Mouse (Mus musculus): ENCODE data around the gene Dennd6b. TPM values are rescaled to one million over a fixed set of nuclear protein-coding genes. Genes with fewer than 3 reads are reported as not detected.

Dennd6b gene
- polyA plus RNA-seq, 1 experiment from 2014 or later = 27.7 TPM

DNA sequence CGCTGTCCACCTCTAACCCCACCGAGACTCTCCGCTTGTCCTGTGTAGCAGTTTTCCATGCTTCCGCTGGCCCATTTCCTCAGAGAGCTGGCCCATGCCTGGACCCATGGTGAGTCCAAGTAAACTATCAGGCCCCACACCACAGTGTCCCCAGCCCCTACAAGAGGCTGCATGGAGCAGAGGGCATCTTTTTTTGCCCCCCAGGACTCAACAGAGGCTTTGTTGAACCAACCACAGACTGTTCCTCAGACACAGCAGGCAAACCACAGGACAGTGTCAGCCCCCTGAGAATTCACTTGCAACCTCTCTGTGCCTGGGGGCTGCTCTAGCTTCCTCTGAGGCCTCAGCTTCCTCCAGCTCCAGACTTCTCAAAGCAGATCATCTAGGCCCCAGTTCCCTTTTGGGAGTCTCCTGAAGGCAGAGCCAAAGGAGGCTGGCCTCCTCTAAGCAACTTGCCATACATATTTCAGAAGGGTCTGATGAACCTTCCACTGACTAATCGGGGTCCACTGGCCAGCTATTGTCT, 24.7 kb downstream of the Dennd6b start:
- no peaks in the 10 kb centered on the region for H3K9me3 ChIP-seq (replicated peaks)
- WGBS = 86% methylated on average over 5 of the region's 5 CpGs
- H3K36me3 ChIP-seq = peaks cover 53% of the 10 kb centered on the region
- DNase-seq (ENCODE audit: low spot score) = no peak
- no peak overlapping the region for H3K4me3 ChIP-seq
- peaks cover 6% of the 10 kb centered on the region; the same call in 1 of the 2 replicates for H3K27me3 ChIP-seq (ENCODE audit: low read depth, poor library complexity, severe bottlenecking)
- H3K4me1 ChIP-seq = peaks cover 76% of the 10 kb centered on the region
- H3K27ac ChIP-seq (replicated peaks) = peak overlapping the region; percentile 42; the same call in 1 of the 2 replicates

DNA sequence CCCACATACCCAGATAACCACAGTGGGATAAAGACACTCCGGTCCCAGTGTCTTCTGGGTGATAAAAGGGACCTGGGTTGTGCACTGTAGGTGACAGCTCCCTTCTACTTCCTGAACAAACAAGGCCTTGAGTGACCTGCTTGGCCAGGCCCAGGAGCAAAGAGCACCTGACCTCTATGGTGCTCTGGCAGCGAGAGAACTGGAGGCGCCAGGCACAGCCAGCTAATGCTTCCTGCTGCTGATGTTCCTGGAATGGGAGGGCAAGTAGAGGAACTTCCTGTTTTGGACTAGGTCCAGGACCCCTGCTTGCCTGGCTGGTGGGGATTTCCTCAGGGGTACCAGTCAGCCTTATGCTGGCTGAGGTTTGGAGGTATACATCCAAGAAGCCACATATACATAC, 26.2 kb downstream of the Dennd6b start:
- Histone ChIP-seq H3K36me3 (peaks cover 68% of the 10 kb centered on the region), H3K9me3 (replicated peaks) (no peaks in the 10 kb centered on the region), H3K27ac (replicated peaks) (peak overlapping the region; percentile 71), H3K4me3 (no peak overlapping the region), H3K4me1 (peaks cover 61% of the 10 kb centered on the region), H3K27me3 (ENCODE audit: low read depth, poor library complexity, severe bottlenecking) (peaks cover 6% of the 10 kb centered on the region; the same call in 1 of the 2 replicates)
- WGBS = 68% methylated on average over 3 of the region's 3 CpGs
- no peak for DNase-seq (ENCODE audit: low spot score)

DNA sequence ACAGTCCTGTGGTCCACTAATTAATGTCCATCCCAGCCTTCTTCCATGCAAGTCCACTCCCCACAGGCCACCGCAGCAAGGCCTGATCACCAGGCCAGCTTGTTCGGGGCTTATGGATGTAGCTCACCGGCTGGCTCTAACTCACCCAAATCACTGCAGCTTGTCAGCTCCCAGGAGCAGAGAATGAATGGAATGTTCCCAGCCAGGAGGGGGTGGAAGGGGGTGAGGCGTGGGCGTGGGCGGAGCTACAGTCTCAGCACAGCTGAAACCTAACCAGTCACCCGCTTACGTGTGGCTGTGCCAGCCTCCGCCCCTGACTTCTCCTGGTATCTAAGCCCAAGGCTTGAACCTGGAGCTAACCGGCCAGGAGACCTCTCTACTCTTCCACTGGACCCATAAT, 26.9 kb downstream of the Dennd6b start:
- Histone ChIP-seq H3K36me3 (peaks cover 75% of the 10 kb centered on the region), H3K9me3 (replicated peaks) (no peaks in the 10 kb centered on the region), H3K4me1 (peaks cover 54% of the 10 kb centered on the region), H3K27me3 (ENCODE audit: low read depth, poor library complexity, severe bottlenecking) (no peaks in the 10 kb centered on the region), H3K4me3 (peak overlapping the region; percentile 30), H3K27ac (replicated peaks) (peak overlapping the region; percentile 71)
- 11% methylated on average over 10 of the region's 10 CpGs for WGBS
- peak; percentile 70 for DNase-seq (ENCODE audit: low spot score)

DNA sequence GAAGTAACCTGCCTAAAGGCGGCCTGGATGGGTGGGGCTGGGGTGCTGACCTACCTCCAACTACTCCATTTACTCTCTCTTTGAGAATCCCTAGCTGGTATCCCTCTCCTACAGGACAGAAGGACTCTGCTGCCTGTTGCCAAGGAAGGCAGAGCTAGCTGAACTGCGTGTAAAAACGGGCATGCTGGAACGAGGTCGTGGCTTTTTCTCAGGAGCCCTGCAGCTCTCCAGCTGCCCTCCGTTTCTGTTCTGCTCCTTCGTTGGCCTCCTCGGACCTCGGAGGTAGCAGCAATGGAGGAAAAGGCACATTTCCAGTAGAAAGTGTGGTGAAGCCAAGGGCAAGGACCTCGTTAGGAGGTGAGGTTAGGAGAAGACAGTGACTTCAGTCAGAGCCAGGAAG, 27.4 kb downstream of the Dennd6b start:
- H3K27me3 ChIP-seq (ENCODE audit: low read depth, poor library complexity, severe bottlenecking) = no peaks in the 10 kb centered on the region
- peaks cover 49% of the 10 kb centered on the region for H3K4me1 ChIP-seq
- H3K36me3 ChIP-seq = peaks cover 80% of the 10 kb centered on the region
- peak overlapping the region; percentile 71 for H3K27ac ChIP-seq (replicated peaks)
- DNase-seq (ENCODE audit: low spot score) = no peak
- H3K4me3 ChIP-seq = peak overlapping the region; percentile 30
- no peaks in the 10 kb centered on the region for H3K9me3 ChIP-seq (replicated peaks)
- WGBS = 62% methylated on average over 10 of the region's 10 CpGs

DNA sequence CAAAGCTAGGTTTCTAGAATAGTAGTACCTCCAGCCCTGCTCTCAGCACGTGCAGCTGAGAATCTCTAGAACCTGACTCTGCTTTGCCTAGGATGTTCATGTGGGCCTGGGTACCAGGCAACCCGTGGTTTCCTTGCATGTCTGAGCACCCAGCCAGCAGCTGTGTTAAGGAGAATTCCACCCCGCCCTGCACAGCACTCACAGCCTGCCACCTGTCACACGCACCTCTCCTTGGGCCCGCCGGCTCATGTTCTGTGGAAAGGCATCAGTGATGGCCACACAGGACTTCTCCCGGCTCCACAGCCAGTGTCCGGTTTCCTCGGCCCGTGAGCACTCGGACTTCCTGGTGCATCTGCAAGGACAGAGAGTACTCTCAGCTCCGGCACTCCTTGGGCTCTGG, 30.8 kb downstream of the Dennd6b start:
- no peak for DNase-seq (ENCODE audit: low spot score)
- peaks cover 100% of the 10 kb centered on the region for H3K36me3 ChIP-seq
- no peaks in the 10 kb centered on the region for H3K9me3 ChIP-seq (replicated peaks)
- no peaks in the 10 kb centered on the region for H3K27me3 ChIP-seq (ENCODE audit: low read depth, poor library complexity, severe bottlenecking)
- WGBS = 95% methylated on average over 12 of the region's 12 CpGs
- H3K4me3 ChIP-seq = no peak overlapping the region
- peaks cover 19% of the 10 kb centered on the region for H3K4me1 ChIP-seq
- no peak overlapping the region for H3K27ac ChIP-seq (replicated peaks)

DNA sequence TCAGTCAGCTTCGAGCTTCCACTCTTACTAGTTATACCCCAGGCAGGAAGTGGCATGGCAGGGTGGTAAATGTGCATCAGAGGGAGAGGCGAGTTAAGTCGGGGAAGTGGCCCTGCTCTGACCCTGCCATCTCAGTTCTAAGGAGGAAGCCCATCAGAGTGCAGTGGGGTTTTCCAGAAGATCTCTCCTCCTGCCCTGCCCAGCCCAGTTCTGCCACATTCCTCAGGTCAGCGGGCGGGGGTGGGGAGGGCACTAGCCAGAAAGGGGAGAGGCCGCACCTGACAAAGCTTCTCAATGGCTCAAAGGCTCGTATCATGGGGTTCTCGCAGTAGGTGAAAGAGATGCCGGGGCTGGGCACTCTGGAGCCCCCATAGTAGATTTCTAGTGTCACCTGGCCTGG, 34.9 kb downstream of the Dennd6b start:
- Histone ChIP-seq H3K27me3 (ENCODE audit: low read depth, poor library complexity, severe bottlenecking) (no peaks in the 10 kb centered on the region), H3K9me3 (replicated peaks) (no peaks in the 10 kb centered on the region), H3K27ac (replicated peaks) (no peak overlapping the region), H3K4me3 (no peak overlapping the region), H3K36me3 (peaks cover 100% of the 10 kb centered on the region), H3K4me1 (no peaks in the 10 kb centered on the region)
- 92% methylated on average over 9 of the region's 9 CpGs for WGBS
- DNase-seq (ENCODE audit: low spot score) = no peak

DNA sequence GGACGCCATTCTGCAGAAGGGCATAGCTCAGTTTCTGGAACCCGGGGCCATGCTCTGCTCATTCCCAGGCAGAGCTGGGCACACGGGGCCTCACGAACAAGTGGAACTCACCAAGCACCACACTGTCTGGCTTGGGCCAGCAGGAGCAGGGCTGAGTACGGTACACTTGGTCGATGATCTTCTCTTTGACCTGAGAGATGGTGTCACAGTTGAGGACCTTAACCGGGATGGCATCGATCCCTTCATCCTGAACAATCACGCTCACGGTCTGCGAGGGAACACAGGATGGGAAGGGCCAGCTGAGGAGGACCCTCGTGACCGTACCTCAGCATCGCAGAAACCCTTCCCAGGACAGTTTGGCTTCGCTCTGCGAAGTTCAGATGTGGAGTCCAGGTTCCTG, 37.8 kb downstream of the Dennd6b start:
- no peaks in the 10 kb centered on the region for H3K4me1 ChIP-seq
- no peak for DNase-seq (ENCODE audit: low spot score)
- 96% methylated on average over 16 of the region's 16 CpGs for WGBS
- H3K27ac ChIP-seq (replicated peaks) = 0 out of 2 replicates have a peak overlapping the region, but pooled peaks have one; percentile 46
- no peaks in the 10 kb centered on the region for H3K9me3 ChIP-seq (replicated peaks)
- no peak overlapping the region for H3K4me3 ChIP-seq
- peaks cover 100% of the 10 kb centered on the region for H3K36me3 ChIP-seq
- no peaks in the 10 kb centered on the region for H3K27me3 ChIP-seq (ENCODE audit: low read depth, poor library complexity, severe bottlenecking)

DNA sequence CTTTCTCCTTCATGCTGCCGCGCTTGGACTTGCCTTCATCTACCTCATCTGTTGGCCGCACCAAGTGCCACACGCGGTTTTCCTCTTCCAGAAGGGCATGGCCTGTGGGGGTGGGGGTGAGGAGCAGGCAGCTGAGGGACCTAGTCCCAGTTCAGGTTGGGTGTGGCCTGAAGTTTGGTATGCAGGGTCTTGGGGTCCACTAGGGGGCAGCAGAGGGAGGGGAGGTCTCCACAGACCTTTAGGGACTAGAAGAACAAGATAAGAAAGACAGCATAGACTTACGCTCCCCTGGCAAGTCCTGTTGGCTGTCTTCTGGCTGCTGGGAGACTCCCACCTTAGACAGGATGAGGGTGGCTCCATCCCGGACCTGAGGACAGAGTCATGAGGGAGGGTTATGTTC, 38.3 kb downstream of the Dennd6b start:
- Histone ChIP-seq H3K4me1 (peaks cover under 1% of the 10 kb centered on the region), H3K4me3 (no peak overlapping the region), H3K27ac (replicated peaks) (peak overlapping the region; percentile 46; the same call in 1 of the 2 replicates), H3K9me3 (replicated peaks) (no peaks in the 10 kb centered on the region), H3K27me3 (ENCODE audit: low read depth, poor library complexity, severe bottlenecking) (no peaks in the 10 kb centered on the region), H3K36me3 (peaks cover 98% of the 10 kb centered on the region)
- peak; percentile 71 for DNase-seq (ENCODE audit: low spot score)
- WGBS = 74% methylated on average over 7 of the region's 7 CpGs

DNA sequence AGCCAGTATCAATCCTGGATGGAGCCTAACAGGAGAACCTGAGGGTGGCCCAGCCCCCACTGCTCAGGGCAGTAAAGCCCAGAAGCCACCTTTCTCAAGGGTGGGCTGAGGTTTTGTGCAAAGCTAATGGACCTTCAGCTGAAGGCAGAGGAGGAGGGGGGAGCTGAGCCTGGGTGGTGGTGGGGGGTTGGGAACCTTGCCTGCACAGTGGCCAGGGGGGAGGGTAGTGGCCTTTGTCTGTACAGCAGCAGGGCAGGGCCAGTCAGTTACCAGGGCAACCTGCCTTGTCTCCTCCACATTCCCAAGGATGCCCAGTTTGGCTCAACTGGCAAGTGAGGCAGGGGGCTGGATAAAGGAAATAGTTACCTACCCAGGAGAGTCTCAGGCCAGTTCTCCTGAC, 44.0 kb downstream of the Dennd6b start:
- Histone ChIP-seq H3K4me3 (peak overlapping the region; percentile 35), H3K4me1 (peaks cover 53% of the 10 kb centered on the region), H3K27me3 (ENCODE audit: low read depth, poor library complexity, severe bottlenecking) (peaks cover 14% of the 10 kb centered on the region), H3K9me3 (replicated peaks) (no peaks in the 10 kb centered on the region), H3K27ac (replicated peaks) (peak overlapping the region; percentile 87), H3K36me3 (peaks cover 41% of the 10 kb centered on the region)
- peak; percentile 84 for DNase-seq (ENCODE audit: low spot score)

DNA sequence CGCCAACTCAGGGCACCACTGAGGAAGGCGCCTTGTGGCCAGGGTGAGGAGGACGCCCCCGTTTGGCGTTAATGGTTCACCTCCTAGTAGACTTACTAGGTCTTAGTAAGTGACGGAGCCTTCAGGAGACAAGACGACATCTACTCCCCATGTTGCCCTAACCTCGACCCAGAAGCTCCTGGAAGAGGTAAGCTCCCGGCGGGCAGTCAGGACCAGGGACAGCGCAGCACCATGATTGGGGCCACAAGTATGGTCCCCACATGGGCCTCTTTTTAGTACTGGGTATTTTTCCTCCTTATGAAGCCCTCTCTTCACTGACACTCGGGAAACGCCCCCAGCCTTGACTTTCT, 46.3 kb downstream of the Dennd6b start:
- Histone ChIP-seq H3K4me1 (peaks cover 69% of the 10 kb centered on the region), H3K27ac (replicated peaks) (peak overlapping the region; percentile 96), H3K36me3 (peaks cover 31% of the 10 kb centered on the region), H3K27me3 (ENCODE audit: low read depth, poor library complexity, severe bottlenecking) (peaks cover 37% of the 10 kb centered on the region), H3K4me3 (peak overlapping the region; percentile 78), H3K9me3 (replicated peaks) (no peaks in the 10 kb centered on the region)
- WGBS = 3% methylated on average over 13 of the region's 13 CpGs
- peak; percentile 56 for DNase-seq (ENCODE audit: low spot score)

DNA sequence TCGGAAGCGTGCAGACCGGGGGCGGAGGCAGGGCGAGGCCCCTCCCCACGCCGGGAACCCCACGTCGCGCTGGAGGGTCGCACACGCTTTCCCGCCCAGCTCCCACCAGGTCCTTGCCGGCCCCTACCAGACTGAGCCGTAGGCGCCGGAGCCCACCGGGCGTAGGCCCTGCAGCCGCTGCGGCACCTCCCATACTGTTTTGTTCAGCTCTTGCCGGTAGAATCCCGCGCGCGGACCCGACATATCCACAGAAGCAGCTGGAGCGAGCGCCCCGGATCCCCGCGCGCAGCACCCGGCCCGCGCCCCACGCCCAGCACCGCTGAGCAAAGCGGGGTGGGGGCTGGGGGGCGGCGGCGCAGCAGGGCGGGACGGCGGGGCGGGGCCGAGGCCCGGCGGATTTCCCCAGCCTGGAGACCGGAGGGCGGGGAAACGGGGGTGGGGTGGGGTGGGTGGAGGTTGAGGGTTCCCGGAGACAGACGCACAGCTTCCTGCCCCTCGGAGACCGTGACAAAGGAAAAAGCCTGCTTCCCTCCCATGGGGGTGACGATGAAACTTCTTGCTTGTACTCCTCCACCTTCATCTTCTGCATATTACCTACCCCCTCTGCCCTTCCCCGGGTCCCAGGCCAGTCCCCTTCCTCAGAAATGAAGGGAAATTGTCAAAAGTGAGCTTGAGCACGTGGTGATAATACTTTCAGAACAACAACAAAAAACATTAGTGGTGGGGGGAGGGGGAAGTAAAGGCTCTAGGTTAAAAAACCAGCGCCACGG, 46.8 kb downstream of the Dennd6b start, which contains the start of gene Mapk11:
Gene Mapk11, minus strand, starts transcription at position 358 of the 770 bp plus-strand sequence.
- H3K36me3 ChIP-seq = peaks cover 31% of the 10 kb centered on the region
- H3K4me3 ChIP-seq = peak within 1 kb of the TSS; percentile 78
- H3K9me3 ChIP-seq (replicated peaks) = no peaks in the 10 kb centered on the region
- under 1% methylated on average over 60 of the region's 61 CpGs for WGBS
- peaks cover 69% of the 10 kb centered on the region for H3K4me1 ChIP-seq
- H3K27ac ChIP-seq (replicated peaks) = peak within 1 kb of the TSS; percentile 96
- H3K27me3 ChIP-seq (ENCODE audit: low read depth, poor library complexity, severe bottlenecking) = peaks cover 38% of the 10 kb centered on the region
- peak; percentile 74 for DNase-seq (ENCODE audit: low spot score)

DNA sequence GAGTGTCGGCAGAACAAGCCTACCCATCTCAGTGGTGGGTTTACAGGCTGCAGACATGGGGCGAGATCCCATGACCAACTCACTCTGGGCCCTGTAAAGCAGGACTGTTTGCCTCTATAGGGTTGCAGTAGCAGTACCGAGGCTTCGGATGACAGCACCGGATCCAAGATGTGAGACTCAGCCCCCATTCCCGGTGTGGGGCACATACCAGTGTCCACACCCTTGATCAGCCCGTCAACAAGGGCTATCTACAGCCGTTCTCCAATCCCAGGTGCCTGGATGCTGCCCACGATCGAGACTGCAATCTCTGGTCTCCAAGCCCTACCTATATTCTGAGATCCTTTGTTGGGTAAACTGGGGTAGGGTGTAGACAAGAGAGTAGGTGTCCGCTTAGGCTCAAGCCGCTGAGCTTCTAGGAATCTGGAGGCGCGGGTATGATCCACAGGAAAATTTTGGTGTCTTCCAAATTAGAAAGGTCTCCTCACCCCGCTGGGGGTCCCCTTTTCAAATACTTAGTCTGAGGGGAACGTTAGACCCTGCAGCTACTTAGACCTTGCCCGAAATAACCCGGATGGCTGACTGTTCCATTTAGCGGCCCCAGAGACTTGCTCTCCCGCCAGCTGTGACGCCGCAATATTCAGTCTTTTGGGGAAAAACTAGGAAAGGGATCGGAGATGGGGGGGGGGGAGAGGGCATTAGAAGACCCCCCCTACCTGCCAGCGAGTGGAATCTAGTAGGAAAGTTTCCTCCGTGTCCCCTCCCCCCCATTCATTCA, 47.6 kb downstream of the Dennd6b start:
- peak overlapping the region; percentile 78 for H3K4me3 ChIP-seq
- H3K4me1 ChIP-seq = peaks cover 69% of the 10 kb centered on the region
- WGBS = 5% methylated on average over 25 of the region's 25 CpGs
- H3K27ac ChIP-seq (replicated peaks) = peak overlapping the region; percentile 96
- no peaks in the 10 kb centered on the region for H3K9me3 ChIP-seq (replicated peaks)
- DNase-seq (ENCODE audit: low spot score) = peak; percentile 50
- peaks cover 31% of the 10 kb centered on the region for H3K36me3 ChIP-seq
- peaks cover 44% of the 10 kb centered on the region for H3K27me3 ChIP-seq (ENCODE audit: low read depth, poor library complexity, severe bottlenecking)

DNA sequence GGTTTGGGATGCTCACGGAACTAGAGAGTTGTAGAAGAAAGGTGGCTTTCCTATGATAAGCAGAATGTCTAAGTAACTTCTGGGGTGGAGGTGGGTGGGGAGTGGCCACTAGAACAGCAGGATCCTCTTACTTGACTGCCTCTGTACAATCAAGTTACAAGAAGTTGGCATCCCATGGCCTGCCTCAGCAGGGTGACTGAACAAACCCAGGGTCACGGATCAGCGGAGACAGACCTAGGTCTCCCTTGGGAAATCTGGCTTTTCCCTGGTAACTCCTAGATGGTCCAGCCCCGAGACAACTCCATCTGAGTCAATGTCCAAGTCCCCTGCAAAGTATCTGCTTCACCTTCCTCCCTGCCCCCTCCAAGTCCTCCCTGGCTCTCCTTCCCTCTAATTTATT, 48.4 kb downstream of the Dennd6b start:
- Histone ChIP-seq H3K9me3 (replicated peaks) (no peaks in the 10 kb centered on the region), H3K27ac (replicated peaks) (no peak overlapping the region), H3K36me3 (peaks cover 34% of the 10 kb centered on the region), H3K4me3 (peak overlapping the region; percentile 78), H3K4me1 (peaks cover 68% of the 10 kb centered on the region), H3K27me3 (ENCODE audit: low read depth, poor library complexity, severe bottlenecking) (peaks cover 44% of the 10 kb centered on the region)
- WGBS = 34% methylated on average over 4 of the region's 4 CpGs
- DNase-seq (ENCODE audit: low spot score) = no peak

All from midbrain, embryonic 10.5 days (tissue).